Mouse (Mus musculus) gastrocnemius, adult 18-20 months (tissue): ENCODE results near the gene Rnase9. TPM values are rescaled to one million over a fixed set of nuclear protein-coding genes. Genes with fewer than 3 reads are reported as not detected.

ENCODE experiments used
- total RNA-seq, 2 experiments: library from RNA; stranded (reverse); gene quantifications; 2 replicates each; pipeline ENCODE4 v1.2.3; 2021

The Rnase9 gene
- total RNA-seq, 2 experiments from 2014 or later = not detected

Other genes with a start within 250 kb of the Rnase9 start
- gene Ccnb1ip1, start 234.1 kb downstream of the Rnase9 start, total RNA-seq = under 1 TPM in 1 of 2 experiments, not detected in 1; 0.40 TPM
- 1 to 10 TPM; 8.6 to 9.5 TPM for gene Parp2, start 234.0 kb downstream of the Rnase9 start, total RNA-seq
- gene Tep1, start 171.3 kb downstream of the Rnase9 start, total RNA-seq = 1 to 10 TPM; 6.5 to 9.0 TPM
- gene Klhl33, start 144.4 kb downstream of the Rnase9 start, total RNA-seq = 100 to 1,000 TPM in 1 of 2 experiments, 10 to 100 TPM in 1; 56.5 to 114 TPM
- 10 to 100 TPM; 45.9 to 47.5 TPM for gene Osgep, start 117.0 kb downstream of the Rnase9 start, total RNA-seq
- 10 to 100 TPM; 29.1 to 29.2 TPM for gene Apex1, start 116.9 kb downstream of the Rnase9 start, total RNA-seq
- gene Pip4p1, start 111.0 kb downstream of the Rnase9 start, total RNA-seq = 10 to 100 TPM; 16.1 to 16.7 TPM
- gene Pnp, start 110.8 kb downstream of the Rnase9 start, total RNA-seq = 1 to 10 TPM; 3.3 to 4.5 TPM
- gene Gm49342, start 97.4 kb downstream of the Rnase9 start, total RNA-seq = 1 to 10 TPM; 2.2 to 6.2 TPM
- gene Pnp2, start 85.9 kb downstream of the Rnase9 start, total RNA-seq = under 1 TPM in 1 of 2 experiments, not detected in 1; 0.24 TPM
- gene Rnase10, start 34.1 kb downstream of the Rnase9 start, total RNA-seq = not detected
- not detected for gene Rnase11, start 8.3 kb upstream of the Rnase9 start, total RNA-seq
- not detected for gene Rnase12, start 15.8 kb upstream of the Rnase9 start, total RNA-seq
- gene Olfr750, start 32.6 kb upstream of the Rnase9 start, total RNA-seq = not detected
- 10 to 100 TPM; 25.0 to 30.1 TPM for gene Rnase4, start 49.2 kb upstream of the Rnase9 start, total RNA-seq
- 1 to 10 TPM; 3.0 to 4.1 TPM for gene Ang, start 49.3 kb upstream of the Rnase9 start, total RNA-seq
- not detected for gene Eddm3b, start 72.6 kb upstream of the Rnase9 start, total RNA-seq
- under 1 TPM in 1 of 2 experiments, not detected in 1; 0.21 TPM for gene Rnase6, start 82.0 kb upstream of the Rnase9 start, total RNA-seq
- under 1 TPM in 1 of 2 experiments, not detected in 1; 0.39 TPM for gene Rnase1, start 104.9 kb upstream of the Rnase9 start, total RNA-seq
- not detected for gene Rnase2b, start 120.4 kb upstream of the Rnase9 start, total RNA-seq
- not detected for gene Ang2, start 157.3 kb upstream of the Rnase9 start, total RNA-seq
- gene Ear14, start 161.5 kb upstream of the Rnase9 start, total RNA-seq = not detected
- gene Rnase2a, start 214.2 kb upstream of the Rnase9 start, total RNA-seq = 1 to 10 TPM; 3.2 to 3.4 TPM